Mouse (Mus musculus) hindlimb bud, embryonic 11.5 days (tissue): ENCODE measurements at regions not wholly inside any gene's neighbourhood (a gene's known extent, or its start where the extent isn't known, plus 50 kb on each side); places are given as distances from the start of the nearest gene placed in this dataset.
"Not testable (repeated sequence)": the region's sequence is repeated elsewhere in the genome, so short reads cannot be mapped to it uniquely, and the experiment has no call there.

ENCODE experiments used
- DNase-seq: peaks from one replicate; pipeline ENCODE4 v3.0.0-alpha.2; 2012; ENCODE audit warnings: low read depth, low spot score; ENCODE audit errors: extremely low spot score

- DNase-seq, result no peak
Measured at GRCm38 (mm10) chr7:39727935-39728557, 210.5 kb downstream of the Zfp619 start.

- DNase-seq, result no peak
Measured at GRCm38 (mm10) chr7:39728930-39729329, 211.4 kb downstream of the Zfp619 start.

GRCm38 (mm10) chr7:39729723-39730122 is 212.2 kb downstream of the Zfp619 start:
- no peak for DNase-seq

GRCm38 (mm10) chr7:39732790-39733189 is 215.2 kb downstream of the Zfp619 start:
- no peak for DNase-seq

- DNase-seq, result not testable (repeated sequence)
Measured at GRCm38 (mm10) chr7:39748395-39748794, 230.8 kb downstream of the Zfp619 start.

GRCm38 (mm10) chr7:39750448-39750847 is 232.9 kb downstream of the Zfp619 start:
- no peak for DNase-seq

GRCm38 (mm10) chr7:39764366-39764765 is 246.8 kb downstream of the Zfp619 start:
- no peak for DNase-seq

GRCm38 (mm10) chr7:39765094-39765493 is 247.5 kb downstream of the Zfp619 start:
- no peak for DNase-seq

GRCm38 (mm10) chr7:39773291-39773690 is 255.7 kb downstream of the Zfp619 start:
- no peak for DNase-seq

GRCm38 (mm10) chr7:39789321-39789720 is 271.8 kb downstream of the Zfp619 start:
- no peak for DNase-seq

- DNase-seq, result no peak
Measured at GRCm38 (mm10) chr7:39789880-39790279, 272.3 kb downstream of the Zfp619 start.

GRCm38 (mm10) chr7:39794751-39795150 is 277.2 kb downstream of the Zfp619 start:
- DNase-seq, result no peak

GRCm38 (mm10) chr7:39804276-39804675 is 286.7 kb downstream of the Zfp619 start:
- DNase-seq, result no peak

GRCm38 (mm10) chr7:39818036-39818435 is 300.5 kb downstream of the Zfp619 start:
- DNase-seq, result no peak

GRCm38 (mm10) chr7:39822550-39823178 is 305.1 kb downstream of the Zfp619 start:
- no peak for DNase-seq

- DNase-seq, result no peak
Measured at GRCm38 (mm10) chr7:39828378-39828777, 310.8 kb downstream of the Zfp619 start.

GRCm38 (mm10) chr7:39830831-39831230 is 313.3 kb downstream of the Zfp619 start:
- DNase-seq, result no peak

GRCm38 (mm10) chr7:39841988-39842387 is 324.4 kb downstream of the Zfp619 start:
- DNase-seq, result no peak

GRCm38 (mm10) chr7:39847914-39848782 is 330.6 kb downstream of the Zfp619 start:
- peak; percentile 22 for DNase-seq

- DNase-seq, result no peak
Measured at GRCm38 (mm10) chr7:39857301-39857700, 339.7 kb downstream of the Zfp619 start.

- DNase-seq, result no peak
Measured at GRCm38 (mm10) chr7:39862835-39863234, 345.3 kb downstream of the Zfp619 start.

GRCm38 (mm10) chr7:39864130-39864529 is 346.6 kb downstream of the Zfp619 start:
- DNase-seq, result no peak
